Mouse (Mus musculus) hindbrain, embryonic 13.5 days (tissue): Measurements from ENCODE around the gene Ube2f. TPM values are rescaled to one million over a fixed set of nuclear protein-coding genes. Genes with fewer than 3 reads are reported as not detected.
A peak's percentile ranks its signal among the peaks of the same experiment; 100 is the strongest.

ENCODE experiments used
- ATAC-seq: fragments of 200-750 bp; cut with Nextera tagmentation; 2 replicates; pipeline ENCODE4 v1.8.0; 2017; ENCODE audit warnings: moderate TSS enrichment; ENCODE audit not compliant: low FRiP score
- H3K27ac ChIP-seq: fragments of 300-500 bp; sonication (generic); 2 replicates; pipeline ENCODE4 v1.5.1; 2015; ENCODE audit warnings: inconsistent platforms, mild to moderate bottlenecking, moderate library complexity
- H3K27me3 ChIP-seq: fragments of 300-500 bp; sonication (generic); 2 replicates; pipeline ENCODE4 v1.6.1; 2015; ENCODE audit warnings: mild to moderate bottlenecking, inconsistent platforms
- H3K36me3 ChIP-seq: fragments of 300-500 bp; sonication (generic); 2 replicates; pipeline ENCODE4 v1.6.1; 2015; ENCODE audit warnings: mild to moderate bottlenecking, inconsistent platforms
- H3K4me1 ChIP-seq: fragments of 300-500 bp; sonication (generic); replicated peaks from 2 replicates; pipeline ENCODE4 v1.6.1; 2015; ENCODE audit warnings: inconsistent platforms
- H3K4me2 ChIP-seq: fragments of 300-500 bp; sonication (generic); 2 replicates; pipeline ENCODE4 v1.6.1; 2015; ENCODE audit warnings: inconsistent platforms, mild to moderate bottlenecking, moderate library complexity
- H3K4me3 ChIP-seq: fragments of 300-500 bp; sonication (generic); 2 replicates; pipeline ENCODE4 v1.5.1; 2015; ENCODE audit warnings: mild to moderate bottlenecking, inconsistent platforms
- H3K9ac ChIP-seq: fragments of 300-500 bp; sonication (generic); 2 replicates; pipeline ENCODE4 v1.6.1; 2015; ENCODE audit warnings: mild to moderate bottlenecking, inconsistent platforms
- H3K9me3 ChIP-seq: fragments of 300-500 bp; sonication (generic); 2 replicates; pipeline ENCODE4 v1.6.1; 2016; ENCODE audit warnings: inconsistent platforms
- WGBS: fragments of 180-500 bp; shearing (Covaris S2); methylation state at CpG from one replicate; pipeline ENCODE4 v1.1.7; 2015; 5-methylcytosine and 5-hydroxymethylcytosine counted together
- polyA plus RNA-seq: library from polyadenylated mRNA; unstranded; fragments of >200 nt; fragmentation: Nextera tagmentation; extraction: Ambion mirVana; gene quantifications from 2 replicates; pipeline ENCODE4 v1.2.1, GENCODE M21; 2015

The Ube2f gene
- 67.7 and 68.2 TPM in 2 replicates for polyA plus RNA-seq

DNA sequence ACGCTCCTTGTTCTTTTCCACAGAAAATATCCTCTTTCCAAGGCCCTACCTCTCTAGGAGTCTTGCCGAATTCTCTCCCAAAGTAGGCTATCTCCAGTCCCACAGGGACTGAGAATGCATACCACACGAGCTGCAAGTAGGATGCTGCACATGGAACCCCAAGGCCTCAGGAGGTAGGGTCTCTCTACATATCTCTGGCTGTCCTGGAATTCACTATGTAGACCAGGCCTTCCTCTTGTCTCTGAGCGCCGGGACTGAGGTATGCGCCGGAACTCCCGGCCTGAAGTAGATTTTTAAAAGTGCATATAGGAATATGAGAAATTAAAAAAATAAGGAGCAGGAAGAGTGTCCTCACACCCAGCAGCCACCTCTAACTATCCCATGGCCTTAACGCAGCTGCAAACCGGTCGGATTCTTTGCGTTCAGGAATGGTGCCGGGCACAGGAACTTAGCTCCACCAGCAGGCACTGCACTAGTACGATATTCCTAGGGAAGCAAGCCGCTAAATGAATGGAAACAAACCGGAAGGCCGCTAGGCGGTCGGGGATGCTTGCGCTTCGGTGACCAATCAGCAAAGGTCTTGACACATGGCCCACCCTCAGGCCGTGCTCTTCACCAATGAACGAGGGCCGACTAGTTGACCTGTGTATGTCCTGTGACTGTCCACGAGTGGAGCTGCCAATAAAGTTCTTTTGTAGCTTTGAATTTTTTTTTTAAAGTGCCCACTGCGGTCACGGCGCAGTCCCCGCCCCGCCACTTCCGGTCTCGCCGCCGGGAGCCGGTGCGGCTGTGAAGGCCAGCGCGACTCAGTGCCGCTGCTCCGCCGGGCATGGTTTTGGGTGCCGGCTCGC, at the start of gene Ube2f:
Gene Ube2f (plus strand): TSS at position 741 of the 851 bp plus-strand sequence.
- Histone ChIP-seq H3K27me3 (no peaks in the 10 kb centered on the region), H3K36me3 (0 out of 2 replicates have a peak, but pooled peaks cover 3% of the 10 kb centered on the region), H3K9me3 (no peaks in the 10 kb centered on the region), H3K27ac (peak within 1 kb of the TSS; percentile 88), H3K4me2 (peak within 1 kb of the TSS; percentile 86), H3K9ac (peak within 1 kb of the TSS; percentile 99), H3K4me3 (peak within 1 kb of the TSS; percentile 97), H3K4me1 (peaks cover 36% of the 10 kb centered on the region)
- under 1% methylated on average over 43 of the region's 43 CpGs for WGBS
- ATAC-seq, result peak; percentile 99

DNA sequence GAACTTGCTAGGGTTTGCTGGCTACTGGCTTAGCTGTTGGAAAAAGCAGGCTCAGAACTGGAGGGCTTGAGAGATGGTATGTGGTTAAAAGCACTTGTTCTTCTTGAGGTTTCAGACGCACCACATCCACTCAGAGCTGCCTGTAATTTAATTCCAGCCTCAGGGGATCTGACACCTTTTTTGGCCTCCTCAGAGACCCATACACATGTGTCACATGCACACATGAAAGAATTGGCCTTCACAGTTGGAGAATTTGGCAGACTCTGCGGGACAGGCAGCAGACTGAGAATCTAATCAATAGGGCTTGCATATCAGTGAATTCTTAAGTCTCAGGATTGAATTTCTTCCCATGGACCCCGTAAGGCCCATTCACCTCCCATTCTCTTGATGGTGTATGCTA, 49.0 kb upstream of the Ube2f start:
- H3K4me2 ChIP-seq, result no peak overlapping the region
- no peaks in the 10 kb centered on the region for H3K9me3 ChIP-seq
- no peak for ATAC-seq
- 55% methylated on average over 3 of the region's 3 CpGs for WGBS
- no peak overlapping the region for H3K9ac ChIP-seq
- H3K27me3 ChIP-seq, result no peaks in the 10 kb centered on the region
- no peaks in the 10 kb centered on the region for H3K36me3 ChIP-seq
- H3K4me1 ChIP-seq, result no peaks in the 10 kb centered on the region; the same call in 1 of the 2 replicates
- H3K27ac ChIP-seq, result no peak overlapping the region
- no peak overlapping the region for H3K4me3 ChIP-seq

DNA sequence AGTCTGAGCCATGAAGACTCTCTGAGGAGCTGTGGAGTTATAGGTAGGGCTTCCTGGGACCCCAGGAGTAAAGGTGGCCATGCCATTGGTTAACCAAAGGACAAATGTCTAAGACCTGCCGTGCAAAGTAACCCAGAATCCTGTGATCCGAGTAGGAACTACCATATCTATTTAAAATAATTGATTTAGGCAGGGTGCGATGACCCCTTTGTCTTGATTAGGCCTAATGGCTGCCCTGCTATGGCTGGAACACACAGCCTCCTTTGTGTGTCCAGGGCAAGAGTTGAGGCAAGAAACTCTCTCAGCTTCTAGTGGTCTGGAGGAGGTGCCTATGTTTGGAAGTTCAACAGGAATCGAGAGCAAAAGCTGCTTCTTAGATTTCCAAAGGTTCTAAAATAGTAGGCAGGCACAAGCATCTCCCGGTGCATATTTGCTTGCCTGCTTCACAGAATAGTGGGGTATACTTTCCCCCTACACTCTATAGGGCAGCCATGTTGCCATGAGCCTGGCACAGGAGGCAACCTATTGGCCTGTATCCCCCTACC, 45.8 kb upstream of the Ube2f start:
- H3K36me3 ChIP-seq, result no peaks in the 10 kb centered on the region
- no peak overlapping the region for H3K4me2 ChIP-seq
- H3K9ac ChIP-seq, result no peak overlapping the region
- H3K4me1 ChIP-seq, result peaks cover 9% of the 10 kb centered on the region; the same call in 1 of the 2 replicates
- H3K27me3 ChIP-seq, result no peaks in the 10 kb centered on the region
- 82% methylated on average over 5 of the region's 5 CpGs for WGBS
- no peak for ATAC-seq
- H3K27ac ChIP-seq, result no peak overlapping the region
- no peaks in the 10 kb centered on the region for H3K9me3 ChIP-seq
- no peak overlapping the region for H3K4me3 ChIP-seq

DNA sequence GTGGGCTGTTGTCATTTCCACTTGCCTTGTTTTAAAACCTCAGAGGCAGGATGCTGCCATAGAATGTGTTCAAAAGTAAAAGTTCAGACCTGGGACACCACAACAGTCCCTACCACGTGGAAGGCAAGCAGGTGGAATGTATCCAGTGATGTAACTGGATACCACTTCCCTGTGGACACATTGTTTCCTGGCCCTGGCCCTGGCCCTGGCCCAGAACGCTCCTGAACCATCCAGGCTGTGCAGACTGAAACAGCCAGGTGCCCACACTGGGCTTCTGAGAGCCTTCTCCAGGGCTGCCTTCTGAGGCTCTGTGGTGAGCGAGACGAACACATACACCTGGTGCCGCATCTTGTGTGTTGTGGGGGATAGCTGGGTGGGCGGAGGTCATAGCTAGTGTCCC, 44.5 kb upstream of the Ube2f start:
- no peaks in the 10 kb centered on the region for H3K9me3 ChIP-seq
- no peak overlapping the region for H3K9ac ChIP-seq
- no peak for ATAC-seq
- no peaks in the 10 kb centered on the region for H3K27me3 ChIP-seq
- H3K4me3 ChIP-seq, result no peak overlapping the region
- no peaks in the 10 kb centered on the region for H3K36me3 ChIP-seq
- H3K4me2 ChIP-seq, result no peak overlapping the region
- 84% methylated on average over 6 of the region's 6 CpGs for WGBS
- no peak overlapping the region for H3K27ac ChIP-seq
- peaks cover 22% of the 10 kb centered on the region for H3K4me1 ChIP-seq

DNA sequence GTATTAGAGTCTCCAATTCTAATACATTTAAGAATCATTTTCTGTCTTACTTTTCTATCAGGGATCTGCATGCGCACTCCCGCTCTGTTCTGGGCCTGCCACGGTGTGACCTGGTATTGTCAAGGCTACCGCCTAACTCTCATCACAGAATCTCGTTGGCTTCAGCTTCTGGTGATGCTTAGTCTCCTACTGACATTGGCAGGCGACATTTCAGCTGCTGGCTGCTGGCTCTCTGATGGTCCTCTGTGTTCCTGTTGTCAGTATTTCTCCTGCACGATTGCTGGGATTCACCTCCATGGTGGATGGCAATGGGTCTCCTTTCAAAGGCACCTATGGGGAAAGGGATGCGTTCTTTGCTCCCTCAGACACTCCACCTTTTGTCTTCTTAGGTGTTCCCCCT, 43.8 kb upstream of the Ube2f start:
- Histone ChIP-seq H3K9ac (no peak overlapping the region), H3K27me3 (no peaks in the 10 kb centered on the region), H3K4me3 (no peak overlapping the region), H3K4me1 (peaks cover 28% of the 10 kb centered on the region), H3K36me3 (no peaks in the 10 kb centered on the region), H3K27ac (no peak overlapping the region), H3K9me3 (no peaks in the 10 kb centered on the region), H3K4me2 (no peak overlapping the region)
- no peak for ATAC-seq
- 82% methylated on average over 8 of the region's 8 CpGs for WGBS

DNA sequence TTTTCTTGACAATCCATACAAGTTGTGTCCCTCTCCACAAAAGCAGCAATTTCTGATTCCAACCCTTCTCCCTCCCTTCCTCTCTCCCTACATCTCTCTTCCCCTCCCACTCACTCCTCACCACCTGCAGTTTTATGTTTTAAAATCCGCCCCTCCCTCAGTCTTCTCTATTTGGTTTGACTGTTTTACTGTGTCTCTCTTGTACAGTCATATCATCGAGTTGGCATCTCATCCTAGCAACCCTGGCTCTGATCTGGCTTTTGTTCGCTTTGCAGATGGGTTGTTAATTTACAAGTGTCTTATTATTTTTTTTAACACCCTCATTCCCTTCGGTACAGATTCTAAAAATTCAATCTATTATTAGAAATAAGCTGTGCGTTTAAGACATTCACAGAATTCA, 43.2 kb upstream of the Ube2f start:
- no peak overlapping the region for H3K27ac ChIP-seq
- ATAC-seq, result no peak

DNA sequence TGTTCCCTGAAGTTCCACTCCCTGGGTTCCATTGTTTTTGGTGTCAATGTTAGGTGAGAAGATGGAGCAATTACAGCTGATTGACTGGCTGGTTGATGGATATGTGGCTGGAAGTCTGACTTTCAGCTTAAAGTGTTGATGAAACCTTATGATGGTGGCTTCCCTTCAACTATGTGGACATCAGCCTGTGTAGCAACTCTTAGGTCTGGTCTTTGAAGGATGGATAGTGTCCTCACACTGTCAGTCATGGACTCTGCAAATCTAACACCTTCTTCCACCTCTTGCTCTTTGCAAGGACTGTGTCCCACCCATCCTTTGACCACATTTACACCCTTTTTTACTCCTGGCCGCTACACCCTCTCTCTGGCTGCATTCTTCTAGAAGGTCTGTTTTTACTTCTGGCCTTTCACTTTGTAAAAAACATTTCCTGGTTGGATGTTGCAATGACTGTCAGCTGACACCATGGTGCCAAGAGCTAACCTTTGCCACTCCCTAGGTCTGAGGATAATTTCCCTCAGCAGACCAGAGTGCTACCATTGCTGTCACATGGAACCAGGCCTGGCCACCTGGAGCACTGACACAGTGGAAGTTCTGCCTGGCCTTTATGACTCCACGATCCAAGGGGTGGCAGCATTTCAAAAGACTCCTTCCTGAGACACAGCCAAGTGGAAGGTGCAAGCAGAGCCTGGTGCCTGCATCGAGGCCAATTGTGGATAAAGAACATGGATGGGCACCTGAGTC, 42.6 kb upstream of the Ube2f start:
- H3K4me2 ChIP-seq, result no peak overlapping the region
- H3K4me1 ChIP-seq, result peaks cover 30% of the 10 kb centered on the region
- no peak for ATAC-seq
- WGBS, result 72% methylated on average over 3 of the region's 3 CpGs
- H3K27ac ChIP-seq, result no peak overlapping the region
- no peak overlapping the region for H3K4me3 ChIP-seq
- no peaks in the 10 kb centered on the region for H3K9me3 ChIP-seq
- no peaks in the 10 kb centered on the region for H3K36me3 ChIP-seq
- H3K27me3 ChIP-seq, result no peaks in the 10 kb centered on the region
- H3K9ac ChIP-seq, result no peak overlapping the region

More for the DNA sequence above, 43.2 kb upstream of the Ube2f start:
- Histone ChIP-seq H3K36me3 (no peaks in the 10 kb centered on the region), H3K4me2 (no peak overlapping the region), H3K4me3 (no peak overlapping the region), H3K27me3 (no peaks in the 10 kb centered on the region), H3K4me1 (peaks cover 30% of the 10 kb centered on the region), H3K9me3 (no peaks in the 10 kb centered on the region), H3K9ac (no peak overlapping the region)
- 83% methylated on average over 5 of the region's 5 CpGs for WGBS

DNA sequence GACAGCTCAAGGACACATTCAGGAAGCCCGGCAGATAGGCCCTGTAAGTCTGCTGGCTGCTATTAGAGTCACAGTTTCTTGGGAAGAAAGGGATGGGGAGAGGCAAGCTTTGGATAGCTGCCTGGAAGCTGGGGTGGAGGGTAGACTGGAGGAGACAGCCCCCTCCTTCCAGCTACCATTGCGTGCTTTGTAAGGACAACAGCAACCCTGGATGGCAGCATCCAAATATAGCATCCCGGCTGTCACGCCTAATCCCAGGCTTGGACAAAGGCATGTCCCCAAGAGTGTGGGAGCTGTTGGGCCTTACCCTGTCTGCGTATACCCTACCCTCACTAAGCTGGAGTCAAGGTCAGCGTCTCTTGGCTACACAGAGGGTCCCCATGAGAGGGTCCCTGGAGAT, 40.8 kb upstream of the Ube2f start:
- no peak overlapping the region for H3K4me3 ChIP-seq
- peak overlapping the region; percentile 86 for H3K27ac ChIP-seq
- WGBS, result 82% methylated on average over 6 of the region's 6 CpGs

DNA sequence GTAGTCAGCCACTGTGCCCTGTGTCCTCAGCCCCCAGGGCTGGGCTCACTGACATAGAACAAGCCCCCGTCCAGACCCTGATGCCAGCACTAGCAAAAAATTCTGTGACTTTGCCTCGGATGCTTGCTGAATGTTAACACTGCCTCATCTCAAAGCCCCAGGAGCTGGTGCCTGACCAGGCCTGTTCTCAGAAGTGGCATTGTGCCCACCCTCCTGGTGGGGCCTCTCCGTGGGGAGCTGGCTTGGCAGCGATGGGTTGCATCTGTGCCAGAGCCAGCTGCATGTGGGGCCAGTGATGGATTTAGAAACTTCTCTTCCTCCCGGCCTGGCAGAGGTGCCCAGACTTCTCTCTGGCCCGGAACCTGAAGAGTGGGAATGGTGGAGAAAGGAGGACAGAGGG, 40.3 kb upstream of the Ube2f start:
- 58% methylated on average over 6 of the region's 6 CpGs for WGBS
- peak overlapping the region; percentile 6; the same call in 1 of the 2 replicates for H3K9ac ChIP-seq
- H3K9me3 ChIP-seq, result no peaks in the 10 kb centered on the region
- peak overlapping the region; percentile 86 for H3K27ac ChIP-seq
- no peaks in the 10 kb centered on the region for H3K36me3 ChIP-seq
- peaks cover 30% of the 10 kb centered on the region for H3K4me1 ChIP-seq
- H3K4me3 ChIP-seq, result no peak overlapping the region
- H3K27me3 ChIP-seq, result no peaks in the 10 kb centered on the region
- no peak overlapping the region for H3K4me2 ChIP-seq
- peak; percentile 91 for ATAC-seq

More for the DNA sequence above, 40.8 kb upstream of the Ube2f start:
- peak overlapping the region; percentile 6; the same call in 1 of the 2 replicates for H3K9ac ChIP-seq
- no peaks in the 10 kb centered on the region for H3K27me3 ChIP-seq
- peak; percentile 83 for ATAC-seq
- no peaks in the 10 kb centered on the region for H3K9me3 ChIP-seq
- no peak overlapping the region for H3K4me2 ChIP-seq
- no peaks in the 10 kb centered on the region for H3K36me3 ChIP-seq
- H3K4me1 ChIP-seq, result peaks cover 30% of the 10 kb centered on the region

DNA sequence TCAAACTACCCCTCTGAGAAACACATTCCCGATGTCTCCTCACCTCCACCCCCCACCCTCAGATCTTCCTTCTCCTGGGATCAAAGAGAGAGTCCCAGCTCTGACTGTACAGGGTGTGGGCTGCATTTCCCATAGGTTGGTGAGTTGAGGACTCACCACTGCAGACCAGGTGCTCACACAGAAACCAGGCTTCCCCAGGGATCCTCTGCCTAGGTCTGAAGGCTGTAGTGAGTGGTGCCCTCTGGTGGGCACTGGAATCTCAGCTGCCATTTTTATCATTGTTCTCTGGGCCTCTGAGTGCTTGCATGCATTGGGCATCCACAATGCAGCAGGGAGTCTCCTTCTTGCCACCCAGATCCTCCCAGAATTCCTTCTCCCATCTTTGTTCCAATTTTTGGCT, 39.0 kb upstream of the Ube2f start:
- peak; percentile 44; the same call in 1 of the 2 replicates for ATAC-seq
- no peaks in the 10 kb centered on the region for H3K9me3 ChIP-seq
- H3K4me1 ChIP-seq, result peaks cover 30% of the 10 kb centered on the region
- H3K4me3 ChIP-seq, result no peak overlapping the region
- no peaks in the 10 kb centered on the region for H3K27me3 ChIP-seq
- WGBS, result 76% methylated on average over 1 of the region's 1 CpGs
- no peak overlapping the region for H3K4me2 ChIP-seq
- no peak overlapping the region for H3K9ac ChIP-seq
- H3K27ac ChIP-seq, result no peak overlapping the region; the same call in 1 of the 2 replicates
- no peaks in the 10 kb centered on the region for H3K36me3 ChIP-seq

DNA sequence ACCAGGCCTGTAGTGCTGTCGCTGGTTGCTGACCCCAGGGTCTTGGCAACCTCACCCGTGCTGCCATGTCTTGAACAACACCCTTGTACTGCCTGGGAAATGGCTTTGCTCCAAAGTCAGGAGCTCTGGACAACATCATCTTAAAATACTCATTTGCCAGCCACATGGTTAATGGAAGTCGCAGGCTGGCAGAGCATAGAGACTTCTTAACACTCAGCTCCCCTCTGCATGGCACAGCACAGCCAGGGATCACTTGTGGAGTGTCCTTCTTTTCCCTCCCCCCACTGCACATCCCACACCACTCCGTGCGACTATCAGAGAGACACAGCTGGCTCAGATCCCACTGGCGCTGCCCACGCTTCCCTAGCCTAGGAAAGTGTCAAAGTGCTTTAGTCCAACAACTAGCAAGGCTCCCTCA, 38.5 kb upstream of the Ube2f start:
- Histone ChIP-seq H3K36me3 (no peaks in the 10 kb centered on the region), H3K9me3 (no peaks in the 10 kb centered on the region), H3K27me3 (no peaks in the 10 kb centered on the region), H3K27ac (no peak overlapping the region), H3K9ac (no peak overlapping the region), H3K4me1 (peaks cover 30% of the 10 kb centered on the region), H3K4me2 (no peak overlapping the region), H3K4me3 (no peak overlapping the region)
- 75% methylated on average over 7 of the region's 7 CpGs for WGBS
- ATAC-seq, result no peak

DNA sequence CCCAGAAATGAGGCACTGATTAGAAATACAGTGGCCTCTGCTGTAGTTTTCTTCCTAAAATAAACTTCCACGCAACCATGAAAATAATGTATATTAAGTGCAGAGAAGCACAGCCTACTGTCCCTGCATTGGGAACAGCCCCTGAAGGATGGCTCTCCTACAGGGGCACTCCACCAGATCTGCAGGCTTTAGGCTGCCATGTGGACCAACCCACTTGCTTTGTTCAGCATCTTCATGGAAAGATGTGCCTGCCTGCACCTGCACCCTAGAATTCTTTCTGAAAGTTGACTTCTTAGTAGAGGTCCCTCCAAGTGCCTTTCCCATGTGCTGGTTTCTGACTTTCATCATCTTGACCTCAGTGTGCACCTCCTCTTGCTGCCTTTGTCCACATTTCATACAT, 34.8 kb upstream of the Ube2f start:
- Histone ChIP-seq H3K36me3 (no peaks in the 10 kb centered on the region), H3K27me3 (no peaks in the 10 kb centered on the region), H3K4me2 (no peak overlapping the region), H3K9me3 (no peaks in the 10 kb centered on the region), H3K27ac (no peak overlapping the region), H3K4me3 (no peak overlapping the region), H3K9ac (no peak overlapping the region), H3K4me1 (peaks cover 11% of the 10 kb centered on the region)
- WGBS, result 100% methylated on average over 1 of the region's 1 CpGs
- no peak for ATAC-seq
